In genomic region chr10:45076585-45076984, GRCm38 (mm10) we compare ENCODE assay signal across 21 mouse cellular contexts. TPM values are rescaled to one million over a fixed set of nuclear protein-coding genes. Genes with fewer than 3 reads are reported as not detected.
DNase-seq lines count a peak whose midpoint lies in the region; ATAC-seq and TF ChIP-seq lines count a peak whose summit lies in the region.
"Had no signal": no experiment of that assay in that cellular context is flagged by ENCODE, and none has a peak within 500 bp of the region (broad histone marks: within the 10 kb centered on the region; RNA-seq: fewer than 3 reads in every experiment).

No protein-coding gene starts in this region.

- no peaks in the 10 kb centered on the region for H3K4me1 ChIP-seq in hindbrain, embryonic 11.5 days (replicated peaks; ENCODE audit: control insufficient read depth, insufficient read depth, low read length)
- no peaks in the 10 kb centered on the region for H3K4me1 ChIP-seq in hindbrain, postnatal 0 days (ENCODE audit: insufficient read depth, low read length)
- H3K4me1 ChIP-seq in embryonic facial prominence, embryonic 13.5 days = peaks cover 15% of the 10 kb centered on the region; the same call in 1 of the 2 replicates

- no peak overlapping the region for H3K9ac ChIP-seq in hindbrain, embryonic 11.5 days (ENCODE audit: low read depth, low read length)
- H3K9ac ChIP-seq in hindbrain, postnatal 0 days (replicated peaks; ENCODE audit: low read length) = no peak overlapping the region
- H3K9ac ChIP-seq in embryonic facial prominence, embryonic 13.5 days = 0 out of 2 replicates have a peak overlapping the region, but pooled peaks have one; percentile 12
- H3K9ac ChIP-seq: heart, embryonic 13.5 days; hindbrain, embryonic 15.5 days; midbrain, embryonic 12.5 days; neural tube, embryonic 13.5 days had no signal

- 0 out of 2 replicates have a peak, but pooled peaks have one; percentile 15 for ATAC-seq in hindbrain, embryonic 11.5 days (ENCODE audit: low FRiP score)
- ATAC-seq in hindbrain, postnatal 0 days = no peak
- no peak for ATAC-seq in embryonic facial prominence, embryonic 13.5 days (ENCODE audit: insufficient number of reproducible peaks, insufficient read depth, low FRiP score, low TSS enrichment, low read depth)
- ATAC-seq in granulocyte monocyte progenitor cell, adult 5-6 weeks (replicated peaks; ENCODE audit: poor library complexity, severe bottlenecking) = no peak
- ATAC-seq: intestine, postnatal 0 days had no signal

- no peak overlapping the region for H3K4me2 ChIP-seq in hindbrain, embryonic 11.5 days (replicated peaks; ENCODE audit: low read depth, low read length)
- no peak overlapping the region for H3K4me2 ChIP-seq in hindbrain, postnatal 0 days (ENCODE audit: low read depth, low read length)
- H3K4me2 ChIP-seq in embryonic facial prominence, embryonic 13.5 days = no peak overlapping the region
- H3K4me2 ChIP-seq: heart, embryonic 13.5 days; hindbrain, embryonic 15.5 days; liver, embryonic 11.5 days; midbrain, embryonic 12.5 days; neural tube, embryonic 13.5 days had no signal

- no peaks in the 10 kb centered on the region for H3K36me3 ChIP-seq in hindbrain, embryonic 11.5 days (ENCODE audit: control insufficient read depth, insufficient read depth, low read length)
- H3K36me3 ChIP-seq in hindbrain, postnatal 0 days (ENCODE audit: insufficient read depth, low read length) = 0 out of 2 replicates have a peak, but pooled peaks cover 4% of the 10 kb centered on the region
- H3K36me3 ChIP-seq in embryonic facial prominence, embryonic 13.5 days = peaks cover 27% of the 10 kb centered on the region

- no peak overlapping the region for H3K4me3 ChIP-seq in hindbrain, embryonic 11.5 days (ENCODE audit: low read depth, low read length)
- no peak overlapping the region for H3K4me3 ChIP-seq in hindbrain, postnatal 0 days (ENCODE audit: low read length)
- no peak overlapping the region for H3K4me3 ChIP-seq in embryonic facial prominence, embryonic 13.5 days
- no peak overlapping the region for H3K4me3 ChIP-seq in layer of hippocampus, adult 2 months
- H3K4me3 ChIP-seq: forebrain, embryonic 10.5 days; heart, embryonic 13.5 days; hindbrain, embryonic 15.5 days; midbrain, embryonic 12.5 days; neural tube, embryonic 13.5 days had no signal

- no peaks in the 10 kb centered on the region for H3K9me3 ChIP-seq in hindbrain, embryonic 11.5 days (ENCODE audit: control insufficient read depth, low read length)
- H3K9me3 ChIP-seq in hindbrain, postnatal 0 days (ENCODE audit: low read length) = no peaks in the 10 kb centered on the region
- H3K9me3 ChIP-seq in embryonic facial prominence, embryonic 13.5 days = no peaks in the 10 kb centered on the region
- H3K9me3 ChIP-seq: forebrain, embryonic 10.5 days; heart, embryonic 13.5 days; hindbrain, embryonic 15.5 days; midbrain, embryonic 12.5 days; neural tube, embryonic 13.5 days had no signal

- no peak overlapping the region for H3K27ac ChIP-seq in hindbrain, embryonic 11.5 days (ENCODE audit: low read depth, low read length)
- H3K27ac ChIP-seq in hindbrain, postnatal 0 days = no peak overlapping the region
- H3K27ac ChIP-seq in embryonic facial prominence, embryonic 13.5 days = no peak overlapping the region
- no peak overlapping the region for H3K27ac ChIP-seq in layer of hippocampus, adult 2 months
- H3K27ac ChIP-seq: forebrain, embryonic 10.5 days; heart, embryonic 13.5 days; hindbrain, embryonic 15.5 days; midbrain, embryonic 12.5 days had no signal

- no peak for TF ChIP-seq CTCF in hindbrain, postnatal 0 days (IDR thresholded peaks at IDR 0.05; ENCODE audit: low read depth)
- TF ChIP-seq CTCF in layer of hippocampus, adult 2 months (conservative IDR thresholded peaks at IDR 0.05) = no peak

- 83% methylated on average over 10 of the region's 10 CpGs for WGBS in hindbrain, embryonic 11.5 days
- 80% methylated on average over 10 of the region's 10 CpGs for WGBS in hindbrain, postnatal 0 days
- WGBS in embryonic facial prominence, embryonic 13.5 days = 74% methylated on average over 10 of the region's 10 CpGs

- DNase-seq in embryo, embryonic 10 days (ENCODE audit: low spot score) = peak; percentile 16
- DNase-seq in embryo, embryonic 10.5 days (ENCODE audit: low spot score) = no peak
- no peak for DNase-seq in hindbrain, embryonic 11.5 days (ENCODE audit: low spot score)
- no peak for DNase-seq in hindbrain, postnatal 0 days (ENCODE audit: low spot score)
- peak; percentile 48 for DNase-seq in mesoderm, embryonic 11.5 days (ENCODE audit: low read depth, low spot score)
- no peak for DNase-seq in layer of hippocampus, adult 2 months (ENCODE audit: low spot score in 2 of 2)
- DNase-seq: adrenal gland, postnatal 25 days; cerebellum, adult 11 months; cerebellum, postnatal 25 days; lung, adult 2 months; lung, postnatal 36 days; thymus, postnatal 36 days had no signal

- no peaks in the 10 kb centered on the region for H3K27me3 ChIP-seq in hindbrain, embryonic 11.5 days (ENCODE audit: control insufficient read depth, insufficient read depth, low read length)
- H3K27me3 ChIP-seq in hindbrain, postnatal 0 days (ENCODE audit: insufficient read depth, low read length) = no peaks in the 10 kb centered on the region
- no peaks in the 10 kb centered on the region for H3K27me3 ChIP-seq in embryonic facial prominence, embryonic 13.5 days
- H3K27me3 ChIP-seq: heart, embryonic 13.5 days; hindbrain, embryonic 15.5 days; midbrain, embryonic 12.5 days; neural tube, embryonic 13.5 days had no signal

RNA-seq across cellular contexts. Expression of gene Prep, which starts 9.6 kb away (rescaled TPM):
- 22.8 and 28.4 TPM in 2 replicates for polyA plus RNA-seq in hindbrain, embryonic 11.5 days (2014; fragmentation: Nextera tagmentation; extraction: Ambion mirVana)
- total RNA-seq in hindbrain, postnatal 0 days (2014; rRNA removed) = 22.0 and 23.5 TPM in 2 replicates
- 19.0 and 21.3 TPM in 2 replicates for polyA plus RNA-seq in hindbrain, postnatal 0 days (2015; fragmentation: Nextera tagmentation; extraction: Ambion mirVana)
- 22.0 and 23.4 TPM in 2 replicates for polyA plus RNA-seq in embryonic facial prominence, embryonic 13.5 days (2015; fragmentation: Nextera tagmentation; extraction: Ambion mirVana)
- total RNA-seq in granulocyte monocyte progenitor cell, adult 5-6 weeks (2014; fragmentation: Nextera tagmentation) = 15.0 and 17.3 TPM in 2 replicates
- 12.7 and 14.3 TPM in 2 replicates for total RNA-seq in granulocyte monocyte progenitor cell, adult 5-6 weeks (2017)
- 1 to 10 TPM; 8.8 to 9.5 TPM for total RNA-seq in layer of hippocampus, adult 2 months (2021)

Comparison
In these comparisons a context has a peak if more than half of its experiments do, and no peak if none do; other contexts are left out.
1. DNase-seq: peak in embryo, embryonic 10 days (single experiment) and mesoderm, embryonic 11.5 days (single experiment); none in embryo, embryonic 10.5 days (single experiment), hindbrain, embryonic 11.5 days (single experiment), hindbrain, postnatal 0 days (single experiment) and layer of hippocampus, adult 2 months (0 of 2).